Mouse (Mus musculus) heart, embryonic 13.5 days (tissue): Measurements from ENCODE around the gene Zfp354a. TPM values are rescaled to one million over a fixed set of nuclear protein-coding genes. Genes with fewer than 3 reads are reported as not detected.

ENCODE experiments used
- polyA plus RNA-seq: library from polyadenylated mRNA; unstranded; fragments of >200 nt; fragmentation: Nextera tagmentation; extraction: Ambion mirVana; gene quantifications from 2 replicates; pipeline ENCODE4 v1.2.1, GENCODE M21; 2015

The Zfp354a gene
- polyA plus RNA-seq, 1 experiment from 2014 or later = 5.3 TPM

Other genes starting within 250 kb of the Zfp354a start
- gene Zfp354c, start 231.5 kb upstream of the Zfp354a start, polyA plus RNA-seq = 12.6 and 13.5 TPM in 2 replicates
- gene Zfp879, start 217.7 kb upstream of the Zfp354a start, polyA plus RNA-seq = 0.31 and 0.49 TPM in 2 replicates
- gene Grm6, start 208.6 kb upstream of the Zfp354a start, polyA plus RNA-seq = not detected in 2 replicates
- gene Zfp454, start 171.6 kb upstream of the Zfp354a start, polyA plus RNA-seq = 2.7 and 3.7 TPM in 2 replicates
- gene Zfp2, start 143.1 kb upstream of the Zfp354a start, polyA plus RNA-seq = 6.9 and 8.4 TPM in 2 replicates
- 0.88 and 1.0 TPM in 2 replicates for gene Zfp354b, start 127.6 kb upstream of the Zfp354a start, polyA plus RNA-seq
- gene 4933414I15Rik, start 115.5 kb upstream of the Zfp354a start, polyA plus RNA-seq = not detected in 2 replicates
- gene Prop1, start 105.5 kb upstream of the Zfp354a start, polyA plus RNA-seq = not detected in 2 replicates
- not detected in 2 replicates for gene Olfr1378, start 92.7 kb upstream of the Zfp354a start, polyA plus RNA-seq
- not detected in 2 replicates for gene Olfr1377, start 77.3 kb upstream of the Zfp354a start, polyA plus RNA-seq
- not detected in 2 replicates for gene Olfr51, start 55.7 kb upstream of the Zfp354a start, polyA plus RNA-seq
- not detected in 2 replicates for gene Olfr54, start 45.0 kb upstream of the Zfp354a start, polyA plus RNA-seq
- gene Olfr1375, start 11.1 kb upstream of the Zfp354a start, polyA plus RNA-seq = not detected in 2 replicates
- not detected in 2 replicates for gene Gm12569, start 161.2 kb downstream of the Zfp354a start, polyA plus RNA-seq
- gene Clk4, start 202.5 kb downstream of the Zfp354a start, polyA plus RNA-seq = 66.8 and 78.1 TPM in 2 replicates
- 0.17 and 0.27 TPM in 2 replicates for gene BC049762, start 203.8 kb downstream of the Zfp354a start, polyA plus RNA-seq
- 9.9 and 10.5 TPM in 2 replicates for gene Col23a1, start 230.7 kb downstream of the Zfp354a start, polyA plus RNA-seq